Mouse (Mus musculus) MN1 (cell line): ENCODE measurements around the gene Gm10277.

Source experiments
- DNase-seq: peaks from one replicate; pipeline ENCODE4 v3.0.0-alpha.2; 2016; ENCODE audit warnings: low spot score

Gene Gm10277

DNA sequence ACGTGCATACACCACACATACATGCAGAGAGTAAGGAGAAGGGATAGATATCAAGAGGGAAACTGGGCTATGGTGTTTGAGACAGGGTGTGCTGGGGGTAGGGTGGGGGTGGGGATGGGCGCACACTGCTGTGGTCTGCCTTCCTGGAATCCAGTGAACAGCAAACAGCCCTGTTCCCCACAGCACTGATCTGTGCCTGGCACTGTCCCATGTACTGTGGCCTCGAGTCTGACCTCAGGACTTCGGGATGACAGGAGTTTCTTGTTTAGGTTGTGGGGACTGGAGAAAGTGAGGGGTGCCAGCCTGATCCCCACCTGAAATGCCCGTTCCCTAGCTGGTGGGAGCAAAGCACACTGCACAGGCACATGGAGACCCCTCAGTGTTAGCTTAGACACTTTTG lies at the start of gene Gm10277:
TSS of gene Gm10277 (minus strand) at position 41 of the 400 bp plus-strand sequence.
- DNase-seq: no peak

DNA sequence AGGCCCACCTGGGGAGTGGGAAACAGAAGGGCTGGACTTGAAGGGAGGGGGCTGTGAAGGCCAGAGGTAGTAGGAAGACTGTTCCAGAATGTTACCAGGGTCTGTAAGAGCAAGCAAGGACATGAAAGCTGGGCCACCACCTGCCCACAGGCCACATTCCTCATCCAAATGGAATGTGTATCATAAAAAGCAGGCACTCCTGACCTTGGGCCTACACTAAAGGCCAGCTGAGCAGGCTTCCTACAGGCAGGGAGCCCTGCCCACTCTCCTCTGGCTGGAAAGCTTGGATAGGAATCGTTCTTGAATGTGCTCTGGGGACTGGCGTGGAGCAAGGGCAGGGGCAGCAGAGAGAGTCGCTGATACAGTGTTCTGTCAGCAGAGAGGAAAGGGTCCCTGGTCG lies 49.2 kb upstream of the Gm10277 start:
- DNase-seq: no peak

DNA sequence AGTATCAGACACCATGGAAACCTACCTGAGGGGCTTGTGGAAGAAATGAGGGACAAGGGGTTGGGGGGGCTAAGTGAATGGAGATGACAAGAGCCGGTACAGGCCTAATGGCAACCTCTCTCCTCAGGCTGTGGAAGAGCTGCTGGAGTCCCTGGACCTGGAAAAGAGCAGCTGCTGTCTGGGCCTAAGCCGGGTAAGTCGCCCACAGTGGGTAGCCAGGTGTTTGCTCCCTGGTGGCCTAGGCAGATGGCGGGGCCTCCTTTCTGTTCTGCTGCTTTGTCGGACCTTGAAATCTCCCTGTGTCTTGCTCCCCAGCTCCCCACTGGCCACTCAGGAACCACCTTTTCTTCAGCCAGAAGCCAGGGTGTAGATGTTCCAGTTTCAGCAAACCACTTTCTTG lies 48.7 kb upstream of the Gm10277 start:
- no peak for DNase-seq

DNA sequence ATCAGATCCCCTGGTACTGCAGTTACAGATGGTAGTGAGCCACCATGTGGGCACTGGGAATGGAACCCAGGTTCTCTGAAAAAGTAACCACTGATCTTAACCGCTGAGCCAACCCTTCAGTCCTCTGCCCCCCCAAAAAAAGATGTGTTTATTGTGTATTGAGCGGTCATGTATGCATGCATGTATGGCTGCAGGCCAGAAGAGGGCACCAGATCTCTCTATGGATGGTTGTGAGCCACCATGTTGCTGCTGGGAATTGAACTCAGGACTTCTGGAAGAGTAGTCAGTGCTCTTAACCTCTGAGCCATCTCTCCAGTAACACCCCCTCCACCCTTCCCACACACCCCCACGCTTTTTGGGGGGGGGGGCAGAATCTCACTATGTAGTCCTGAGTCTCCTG lies 47.6 kb upstream of the Gm10277 start:
- DNase-seq: no peak

DNA sequence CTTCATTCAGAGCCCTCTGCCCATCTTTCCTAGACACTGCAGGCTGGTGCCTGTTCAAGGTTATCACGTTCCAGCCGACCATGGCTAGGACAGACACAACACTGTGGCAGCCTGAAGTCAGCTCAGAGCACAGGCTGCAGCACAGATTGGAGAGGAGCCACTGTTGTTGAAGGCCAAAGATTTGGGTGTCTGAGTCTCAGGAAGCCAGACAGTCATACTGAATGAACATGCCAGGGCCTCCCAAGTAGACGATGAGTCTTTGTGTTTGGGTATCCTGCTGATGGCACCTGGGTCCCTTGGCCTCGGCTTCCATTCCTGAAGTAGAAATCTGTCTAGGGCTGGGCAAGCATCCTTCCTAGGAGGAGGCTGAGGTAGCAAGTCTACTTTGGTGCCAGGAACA lies 45.0 kb upstream of the Gm10277 start:
- no peak for DNase-seq

DNA sequence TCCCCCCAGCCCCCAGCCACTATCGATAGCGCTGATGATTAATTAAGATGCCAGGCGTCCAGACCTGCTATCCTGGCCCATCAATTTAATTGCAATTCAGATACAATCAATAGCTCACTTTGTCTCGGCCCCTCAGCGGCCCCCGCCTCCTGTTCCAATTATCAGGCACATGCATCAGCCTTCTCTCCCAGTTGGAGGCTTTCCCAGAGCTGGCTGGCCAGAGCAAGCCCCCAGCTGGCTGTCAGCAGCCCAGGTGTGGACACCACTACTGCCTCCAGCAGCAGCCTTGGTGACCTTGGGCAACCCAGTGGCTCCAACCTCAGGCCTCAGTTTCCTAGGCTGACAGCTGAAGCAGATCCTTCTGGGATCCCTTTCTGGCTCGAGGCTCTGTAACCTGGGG lies 43.3 kb upstream of the Gm10277 start:
- DNase-seq: peak; percentile 73

DNA sequence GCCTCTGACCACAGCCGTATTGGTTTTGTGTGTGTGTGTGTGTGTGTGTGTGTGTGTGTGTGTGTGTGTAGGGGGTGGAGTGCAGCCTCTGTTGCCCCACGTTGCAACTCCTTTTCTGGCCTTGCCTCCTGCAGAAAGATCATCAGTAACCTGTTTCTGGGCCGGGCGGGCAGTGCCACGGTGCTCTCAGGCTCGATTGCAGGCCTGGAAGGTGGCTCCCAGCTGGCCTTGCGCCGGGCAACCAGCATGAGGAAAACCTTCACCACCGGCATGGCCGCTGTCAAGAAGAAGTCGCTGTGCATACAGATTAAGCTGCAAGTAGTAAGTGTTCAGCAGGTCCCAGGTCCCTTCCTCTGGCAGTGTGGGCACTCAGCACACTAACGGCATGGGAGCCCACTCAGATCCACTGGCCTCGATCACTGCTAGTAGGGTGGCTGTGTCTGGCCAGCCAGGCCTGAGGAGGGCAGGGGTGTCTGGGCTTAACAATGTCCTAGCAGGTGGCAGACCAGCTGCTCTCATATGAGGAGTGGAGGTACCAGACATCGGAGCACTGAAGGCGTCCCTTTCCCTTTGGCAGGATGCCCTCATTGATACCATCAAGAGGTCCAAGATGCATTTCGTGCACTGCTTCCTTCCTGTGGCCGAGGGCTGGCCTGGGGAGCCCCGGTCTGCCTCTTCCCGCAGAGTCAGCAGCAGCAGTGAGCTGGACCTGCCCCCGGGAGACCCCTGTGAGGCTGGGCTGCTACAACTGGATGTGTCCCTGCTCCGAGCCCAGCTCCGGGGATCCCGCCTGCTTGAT lies 41.7 kb upstream of the Gm10277 start:
- DNase-seq: peak; percentile 81

DNA sequence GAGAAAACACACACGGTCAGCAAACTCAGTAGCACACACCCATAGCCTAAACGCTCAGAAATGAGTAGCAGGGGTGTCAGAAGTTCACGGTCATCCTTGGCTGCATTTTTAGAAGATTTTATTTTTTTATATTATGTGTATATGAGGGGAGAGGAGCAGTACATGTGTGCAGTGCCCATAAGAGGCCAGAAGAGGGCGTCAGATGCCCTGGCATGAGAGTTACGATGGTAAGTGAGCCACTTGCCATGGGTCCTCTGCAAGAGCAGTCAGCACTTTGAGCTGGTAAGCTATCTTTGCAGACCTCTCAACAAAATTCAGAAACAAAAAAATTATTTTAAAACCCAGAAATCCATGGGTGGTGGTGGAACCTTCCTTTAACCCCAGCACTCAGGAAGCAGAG lies 40.6 kb upstream of the Gm10277 start:
- DNase-seq: no peak

DNA sequence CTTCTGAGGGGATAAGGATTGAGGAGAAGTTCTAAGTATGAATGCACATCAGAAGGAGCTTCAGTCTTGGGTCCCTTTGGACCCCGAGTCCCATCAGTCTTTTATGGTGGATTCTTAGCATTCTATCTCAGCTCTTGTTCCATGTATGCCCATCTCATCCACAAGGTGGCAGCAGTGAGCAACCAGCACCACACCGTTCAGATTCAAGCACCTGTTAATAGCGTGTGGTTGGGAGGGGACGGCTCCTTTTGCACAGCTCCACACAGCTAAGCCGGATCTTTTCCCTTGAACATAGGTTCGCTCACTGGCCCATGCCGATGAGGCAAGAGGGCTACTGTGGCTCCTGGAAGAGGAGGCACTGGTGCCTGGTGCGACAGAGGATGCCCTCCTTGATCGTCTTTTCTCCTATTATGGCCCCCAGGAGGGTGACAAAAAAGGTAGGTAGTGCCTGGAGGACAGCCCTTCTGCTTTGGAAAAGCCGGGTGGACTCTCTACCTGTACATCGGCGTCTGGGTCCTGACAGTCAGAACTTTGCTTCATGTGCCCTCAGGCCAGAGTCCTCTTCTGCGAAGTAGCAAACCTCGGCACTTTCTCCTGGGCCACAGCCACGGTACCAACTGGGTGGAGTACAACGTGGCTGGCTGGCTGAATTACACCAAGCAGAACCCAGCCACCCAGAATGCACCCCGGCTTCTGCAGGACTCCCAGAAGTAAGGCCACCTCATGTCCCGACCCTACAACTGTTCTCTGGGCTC lies 39.9 kb upstream of the Gm10277 start:
- DNase-seq: peak; percentile 77

DNA sequence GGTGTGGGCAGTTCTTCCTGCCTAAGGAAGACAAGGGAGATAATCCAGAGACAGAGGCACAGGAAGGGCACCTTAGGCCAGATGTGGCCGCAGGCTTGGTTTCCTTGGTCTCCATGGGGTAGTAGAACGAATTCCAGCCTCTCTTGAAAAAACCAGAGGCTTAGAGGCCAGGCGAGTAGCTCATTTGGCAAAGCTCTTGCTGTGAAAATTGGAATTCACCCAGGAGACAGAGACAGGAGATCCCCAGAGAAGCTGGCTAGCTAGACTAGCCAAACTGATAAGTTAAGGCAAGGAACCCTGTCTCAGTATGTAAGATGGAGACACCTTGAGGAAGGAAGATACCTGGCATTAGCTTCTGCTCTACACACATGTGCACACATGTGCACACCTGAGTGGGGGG lies 38.8 kb upstream of the Gm10277 start:
- DNase-seq: peak; percentile 76

DNA sequence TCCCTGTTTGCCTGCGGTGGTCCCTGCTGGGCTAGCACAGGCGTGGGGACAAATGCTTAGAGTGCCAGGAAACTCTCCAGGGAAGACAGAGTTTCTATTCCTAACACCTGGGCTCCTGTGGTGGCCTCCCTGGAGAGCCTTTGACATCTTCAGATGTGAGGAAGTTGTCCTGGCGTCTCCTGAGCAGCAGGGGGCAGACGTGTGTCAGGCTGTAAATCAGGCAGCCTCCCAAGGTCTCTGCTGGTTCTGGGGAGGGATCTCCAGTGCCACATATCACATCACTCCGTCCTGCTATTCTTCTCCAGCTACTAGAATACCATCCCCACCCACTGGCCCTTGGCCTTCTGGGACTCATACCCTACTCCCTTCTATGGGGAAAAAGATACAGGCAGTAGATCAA lies 38.3 kb upstream of the Gm10277 start:
- DNase-seq: peak; percentile 79

DNA sequence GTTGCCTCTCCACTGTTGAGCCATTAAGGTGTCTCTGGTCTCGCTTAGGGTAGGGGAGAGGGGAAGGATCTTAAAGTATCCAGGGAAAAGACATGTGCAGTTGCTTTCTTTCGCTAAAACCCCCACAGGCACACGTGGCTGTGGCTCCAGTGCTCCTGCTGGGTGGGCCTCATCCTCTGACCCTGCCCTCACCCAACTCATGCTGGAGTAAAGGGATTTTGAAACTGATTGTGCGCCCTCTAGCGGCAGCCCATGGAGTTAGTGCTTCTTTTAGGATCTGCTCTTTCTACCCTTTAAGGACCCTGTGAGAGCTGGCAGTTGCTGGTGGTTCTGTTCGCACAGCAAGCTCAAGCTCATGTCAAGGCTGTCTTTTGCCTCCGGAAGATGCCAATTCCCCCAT lies 35.2 kb upstream of the Gm10277 start:
- peak; percentile 63 for DNase-seq

DNA sequence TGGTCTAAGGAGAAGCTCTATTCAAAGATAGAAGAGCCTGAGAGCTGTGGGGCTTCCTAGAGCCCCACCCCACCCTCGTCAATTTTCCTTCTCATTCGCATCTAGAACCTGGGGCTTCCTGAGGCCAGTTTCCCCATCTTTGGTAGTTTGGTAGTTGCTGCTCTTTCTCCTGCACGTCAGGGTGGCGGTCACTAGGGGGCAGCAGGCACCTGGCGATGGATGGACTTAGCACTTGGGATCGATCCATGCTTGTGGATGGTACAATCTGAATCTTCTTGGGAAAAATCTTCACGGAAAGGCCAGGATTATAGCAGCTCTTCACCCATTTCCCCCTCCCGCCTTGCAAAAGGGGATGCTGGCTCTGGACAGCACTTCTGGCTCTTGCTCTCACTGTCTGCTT lies 34.1 kb upstream of the Gm10277 start:
- DNase-seq: peak; percentile 49

DNA sequence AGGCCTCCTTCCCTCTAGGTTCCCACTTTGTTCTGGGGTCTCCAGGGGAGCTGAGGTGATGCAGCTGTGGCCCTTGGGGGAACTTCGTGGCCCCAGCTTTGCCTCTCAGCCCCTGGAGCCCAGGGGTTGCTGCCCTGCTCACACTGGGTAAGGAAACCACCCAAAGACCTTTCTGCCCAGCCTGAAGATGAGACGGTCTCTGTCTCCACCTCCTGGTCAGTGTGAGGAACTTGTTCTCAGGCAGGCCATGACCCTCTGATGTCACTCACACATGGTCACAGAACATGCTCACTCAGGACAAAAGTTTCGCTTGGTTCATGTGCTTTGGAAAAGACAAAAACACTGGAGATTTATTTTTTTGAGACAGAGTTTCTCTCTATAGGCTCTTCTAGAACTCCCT lies 28.5 kb upstream of the Gm10277 start:
- DNase-seq: peak; percentile 84

DNA sequence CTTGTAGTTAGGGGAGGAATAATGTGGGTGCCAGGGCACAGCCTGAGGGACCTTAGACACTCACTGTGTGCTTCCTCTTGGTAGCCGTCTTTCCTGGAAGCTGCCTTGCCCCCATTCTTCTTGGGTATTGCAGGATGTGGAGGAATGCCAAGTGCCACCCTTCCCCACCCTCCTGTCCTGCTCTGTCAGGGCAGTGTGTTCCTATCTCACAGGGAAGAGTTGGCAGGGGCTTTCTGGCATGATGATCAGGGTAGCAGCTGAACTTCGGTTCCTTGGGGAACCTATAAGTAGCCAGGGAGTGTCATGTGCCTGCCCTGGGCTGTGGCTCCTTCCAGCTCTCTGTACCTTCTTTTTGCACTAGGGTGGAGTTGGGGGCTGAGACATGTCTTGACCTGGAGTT lies 26.4 kb upstream of the Gm10277 start:
- no peak for DNase-seq

DNA sequence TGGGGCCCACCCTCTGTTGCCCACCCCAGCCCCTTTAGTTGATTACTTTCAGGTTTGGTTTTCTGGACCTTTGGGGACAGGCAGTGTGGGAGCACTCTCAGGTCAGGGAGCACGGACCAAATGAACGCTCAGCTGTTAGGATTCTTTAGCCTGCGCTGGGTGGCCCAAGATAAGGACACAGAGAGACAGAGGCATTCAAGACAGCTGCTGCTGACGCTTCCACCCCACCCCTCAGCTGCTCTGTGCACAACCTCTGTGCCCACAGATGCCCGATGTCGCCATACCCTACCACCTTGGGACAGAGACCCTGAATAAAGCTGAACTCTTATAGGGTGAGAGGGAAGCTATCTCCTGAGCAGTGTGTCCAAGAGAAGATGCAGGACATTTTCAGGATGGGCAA lies 22.5 kb upstream of the Gm10277 start:
- no peak for DNase-seq

DNA sequence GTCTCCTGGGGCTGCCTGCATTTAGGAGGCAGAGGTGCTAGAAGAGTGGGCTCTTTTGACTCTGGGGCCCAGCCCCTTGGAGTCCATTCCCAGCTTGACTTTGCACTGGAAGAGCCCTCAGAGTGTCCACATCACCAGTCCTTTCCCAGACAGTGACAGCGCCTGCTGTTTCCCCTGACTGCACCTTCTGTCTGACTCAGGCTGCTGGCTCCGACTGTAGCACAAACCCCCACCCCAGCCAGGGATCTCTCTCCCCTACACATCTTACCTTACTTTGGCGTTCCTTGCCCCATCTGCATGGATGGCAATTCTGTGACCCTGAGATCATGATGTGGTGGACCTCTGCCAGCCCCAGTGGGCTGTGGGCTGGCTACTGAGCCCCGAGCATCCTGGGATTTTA lies 21.7 kb upstream of the Gm10277 start:
- peak; percentile 27 for DNase-seq

DNA sequence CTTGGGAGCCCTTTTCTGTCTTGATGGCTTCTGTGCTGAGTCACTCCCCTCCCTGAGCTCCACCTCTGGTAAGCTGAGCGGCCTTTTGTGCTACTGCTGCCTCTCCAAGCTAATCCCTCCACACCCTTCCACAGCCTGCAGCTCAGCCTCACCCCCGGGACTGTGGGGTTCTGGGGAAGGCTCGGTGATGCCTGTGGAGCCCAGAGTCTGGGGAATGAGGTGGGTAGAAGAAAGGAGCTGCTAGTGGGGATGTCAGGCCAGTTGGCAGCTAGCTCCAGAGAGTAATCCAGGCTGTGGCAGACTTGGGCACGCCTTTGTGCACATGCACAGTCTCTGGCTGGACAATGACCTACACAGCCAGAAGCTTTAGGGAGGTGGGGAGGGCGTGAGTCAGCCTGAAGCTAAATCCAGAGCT lies 20.5 kb upstream of the Gm10277 start:
- DNase-seq: peak; percentile 56

DNA sequence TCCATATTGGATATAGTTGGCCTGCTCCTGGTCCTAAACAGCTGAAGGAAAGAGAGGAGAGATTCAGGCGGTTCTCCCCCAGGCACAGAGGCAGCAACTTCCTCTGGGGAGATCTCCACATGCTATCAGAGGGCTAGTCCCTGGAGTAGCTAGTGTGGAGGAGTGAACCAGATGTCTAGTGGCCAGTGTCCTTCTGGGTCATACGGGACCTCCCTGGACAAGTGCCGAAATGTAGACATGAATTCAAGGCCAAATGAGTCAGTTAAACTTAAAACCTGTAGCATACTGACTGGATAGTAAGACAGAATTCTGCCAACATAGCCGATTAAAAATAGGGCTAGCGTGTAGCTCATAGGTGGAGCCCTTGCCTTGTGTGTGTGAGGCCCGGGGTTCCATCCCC lies 19.3 kb upstream of the Gm10277 start:
- DNase-seq: no peak

DNA sequence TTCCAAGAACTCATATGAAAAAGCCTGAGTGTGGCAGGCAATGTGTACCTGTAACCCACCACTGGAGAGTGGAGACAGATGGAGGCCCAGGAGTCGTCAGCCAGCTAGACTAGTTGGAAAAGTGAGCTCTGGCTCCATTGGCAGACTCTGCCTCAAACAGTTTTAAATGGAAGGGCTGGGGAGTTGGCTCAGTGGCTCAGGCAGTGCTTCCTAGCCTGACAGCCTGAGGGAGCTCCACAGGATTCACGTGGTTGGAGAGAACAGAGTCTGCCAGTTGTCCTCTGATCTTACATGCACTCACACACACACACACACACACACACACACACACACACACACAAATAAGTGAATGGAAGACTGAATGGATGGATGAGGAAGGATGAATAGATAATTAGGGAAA lies 18.7 kb upstream of the Gm10277 start:
- no peak for DNase-seq

DNA sequence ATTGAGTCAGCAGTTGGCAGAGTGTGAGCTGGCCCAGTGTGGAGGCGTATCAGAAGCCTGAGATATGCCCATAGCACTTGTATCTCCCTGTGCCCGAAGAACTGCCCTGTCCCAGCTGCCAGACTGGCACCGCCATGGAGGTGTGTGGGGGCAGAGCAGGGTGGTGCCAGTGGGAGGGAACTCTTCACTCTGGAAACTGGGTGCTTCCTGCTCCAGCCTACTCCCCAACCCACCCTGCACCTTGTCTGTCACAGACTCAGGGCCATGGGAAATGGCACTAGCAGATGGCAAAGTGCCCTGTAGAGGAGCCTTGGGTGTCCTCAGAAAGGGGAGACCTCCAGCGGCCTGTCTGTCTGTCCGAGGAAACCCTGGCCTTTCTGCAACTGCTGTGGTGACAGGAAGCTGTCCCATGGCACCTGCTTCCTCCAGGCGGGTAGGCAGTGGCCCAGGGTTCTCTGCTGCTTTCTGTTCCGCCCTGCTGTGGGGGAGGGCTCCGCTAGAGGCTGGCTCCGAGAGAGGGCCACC lies 14.9 kb upstream of the Gm10277 start:
- no peak for DNase-seq

DNA sequence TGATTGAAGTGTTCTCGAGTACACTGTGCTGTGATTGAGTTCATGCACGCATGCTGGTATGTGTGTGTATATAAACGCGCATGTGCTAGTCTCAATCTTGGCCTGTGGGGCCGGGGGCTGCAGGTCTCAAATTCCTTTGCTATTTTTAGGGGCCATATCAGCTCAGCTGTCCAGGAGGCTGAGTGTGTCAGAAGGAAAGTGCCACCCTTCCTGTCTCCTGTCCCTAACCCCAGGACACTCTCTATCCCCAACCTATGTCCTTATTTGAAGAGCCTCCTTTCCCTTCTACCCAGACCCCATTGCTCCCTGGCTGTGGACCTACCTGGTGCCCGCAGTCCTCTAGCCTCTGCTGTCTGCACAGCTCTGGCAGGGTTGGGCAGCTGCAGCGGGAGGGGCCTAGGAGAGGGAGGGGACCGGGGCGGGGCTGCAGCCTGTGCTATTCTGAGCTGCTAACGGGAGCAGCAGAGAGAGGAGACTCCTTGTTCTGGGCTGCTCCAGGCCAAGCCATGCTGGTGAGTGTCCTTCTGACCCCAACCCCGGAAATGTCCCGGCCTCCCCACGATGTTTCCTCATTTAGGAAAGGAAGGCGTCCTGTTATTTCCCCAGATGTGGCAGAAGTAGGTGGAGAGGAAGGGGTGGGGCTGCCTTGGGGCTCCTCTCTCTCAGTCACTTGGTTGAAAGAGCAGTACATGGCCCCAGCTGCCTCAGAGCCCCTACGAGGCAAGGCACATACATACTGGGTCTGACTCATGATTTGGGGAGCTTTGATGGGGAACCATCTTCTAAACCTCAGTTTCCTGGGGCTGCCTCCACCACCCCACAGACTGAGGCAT lies 13.5 kb upstream of the Gm10277 start:
- peak; percentile 38 for DNase-seq

DNA sequence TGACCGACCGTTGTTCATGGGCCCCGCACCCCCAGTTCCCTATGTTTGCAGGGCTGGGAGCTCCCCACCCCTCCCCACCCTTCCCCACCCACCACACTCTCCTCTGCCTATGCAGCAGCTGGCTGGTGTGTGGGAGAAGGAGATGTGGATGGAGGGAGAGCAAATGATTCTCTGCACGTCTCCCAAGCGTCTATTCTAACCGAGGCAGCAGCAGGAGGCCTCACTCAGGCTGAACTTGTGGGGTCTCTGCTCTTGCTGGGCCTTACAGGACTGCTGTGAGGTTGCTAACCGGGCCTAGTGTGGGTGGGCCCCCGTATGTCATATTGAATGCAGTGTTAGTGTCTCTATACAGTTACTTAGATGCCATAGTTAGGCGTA lies 12.9 kb upstream of the Gm10277 start:
- no peak for DNase-seq
